Mouse (Mus musculus) testis, postnatal 10 days (tissue): ENCODE measurements around the gene Chka.

Experiments used
- DNase-seq: peaks from one replicate; pipeline ENCODE4 v3.0.0; 2021; ENCODE audit warnings: low spot score

Gene Chka

GRCm38 (mm10) chr19:3851502-3851962, at the start of gene Chka:
TSS of gene Chka (plus strand) at chr19:3851773.
- DNase-seq = peak; percentile 98

- DNase-seq = no peak
These were observed 46.0 kb upstream of the Chka start for GRCm38 (mm10) chr19:3805526-3805925.

GRCm38 (mm10) chr19:3810536-3811233, 40.9 kb upstream of the Chka start:
- DNase-seq = no peak

- no peak for DNase-seq
These were observed 37.1 kb upstream of the Chka start for GRCm38 (mm10) chr19:3814461-3814860.

- DNase-seq = no peak
These were observed 35.7 kb upstream of the Chka start for GRCm38 (mm10) chr19:3815824-3816223.

- DNase-seq = peak; percentile 57
These were observed 32.5 kb upstream of the Chka start for GRCm38 (mm10) chr19:3819080-3819479.

GRCm38 (mm10) chr19:3819899-3820444, 31.6 kb upstream of the Chka start:
- DNase-seq = no peak

GRCm38 (mm10) chr19:3825044-3825443, 26.5 kb upstream of the Chka start:
- DNase-seq = no peak

GRCm38 (mm10) chr19:3829863-3830262, 21.7 kb upstream of the Chka start:
- no peak for DNase-seq

- no peak for DNase-seq
These were observed 19.9 kb upstream of the Chka start for GRCm38 (mm10) chr19:3831716-3832115.

GRCm38 (mm10) chr19:3832851-3833353, 18.7 kb upstream of the Chka start:
- peak; percentile 62 for DNase-seq

- no peak for DNase-seq
These were observed 17.3 kb upstream of the Chka start for GRCm38 (mm10) chr19:3834301-3834700.

GRCm38 (mm10) chr19:3836791-3837190, 14.8 kb upstream of the Chka start:
- DNase-seq = no peak

GRCm38 (mm10) chr19:3838931-3839330, 12.6 kb upstream of the Chka start:
- no peak for DNase-seq

- DNase-seq = no peak
These were observed 11.9 kb upstream of the Chka start for GRCm38 (mm10) chr19:3839686-3840085.

- no peak for DNase-seq
These were observed 11.3 kb upstream of the Chka start for GRCm38 (mm10) chr19:3840214-3840651.

GRCm38 (mm10) chr19:3840685-3841084, 10.9 kb upstream of the Chka start:
- no peak for DNase-seq

- no peak for DNase-seq
These were observed 9.0 kb upstream of the Chka start for GRCm38 (mm10) chr19:3842359-3843148.

GRCm38 (mm10) chr19:3843629-3844028, 7.9 kb upstream of the Chka start:
- DNase-seq = no peak

- DNase-seq = no peak
These were observed 6.7 kb upstream of the Chka start for GRCm38 (mm10) chr19:3844836-3845235.

GRCm38 (mm10) chr19:3845339-3845738, 6.2 kb upstream of the Chka start:
- DNase-seq = no peak

GRCm38 (mm10) chr19:3845803-3846406, 5.7 kb upstream of the Chka start:
- peak; percentile 59 for DNase-seq
